Mouse (Mus musculus): ENCODE measurements around the gene Smg1. TPM values are rescaled to one million over a fixed set of nuclear protein-coding genes. Genes with fewer than 3 reads are reported as not detected.

Smg1 gene
- polyA plus RNA-seq, 3 experiments from 2014 or later: 19.5 to 33.9 (median 33.0) TPM

DNA sequence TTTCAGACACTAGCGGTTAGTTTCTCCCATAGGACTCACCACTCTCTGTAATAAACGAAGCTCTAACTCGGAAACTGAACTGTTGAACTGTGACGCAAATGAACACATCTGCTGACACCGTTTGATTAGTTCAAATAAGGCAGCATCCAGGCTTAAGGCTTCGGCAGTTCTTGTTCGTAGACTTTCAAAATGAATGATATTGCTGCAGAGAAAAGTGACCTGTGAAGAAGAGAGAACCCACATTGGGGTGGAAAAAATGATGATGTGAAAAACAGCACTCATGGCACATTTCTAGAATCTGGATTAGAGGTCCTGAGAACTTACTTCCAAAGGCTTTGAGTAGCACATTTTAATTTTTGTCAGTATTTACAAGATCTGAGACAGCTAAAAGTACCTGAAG, 102.2 kb downstream of the Smg1 start:
- ATAC-seq: no peak

- no peak for ATAC-seq
Measured at GRCm38 (mm10) chr7:118135128-118135527, 108.3 kb downstream of the Smg1 start.

DNA sequence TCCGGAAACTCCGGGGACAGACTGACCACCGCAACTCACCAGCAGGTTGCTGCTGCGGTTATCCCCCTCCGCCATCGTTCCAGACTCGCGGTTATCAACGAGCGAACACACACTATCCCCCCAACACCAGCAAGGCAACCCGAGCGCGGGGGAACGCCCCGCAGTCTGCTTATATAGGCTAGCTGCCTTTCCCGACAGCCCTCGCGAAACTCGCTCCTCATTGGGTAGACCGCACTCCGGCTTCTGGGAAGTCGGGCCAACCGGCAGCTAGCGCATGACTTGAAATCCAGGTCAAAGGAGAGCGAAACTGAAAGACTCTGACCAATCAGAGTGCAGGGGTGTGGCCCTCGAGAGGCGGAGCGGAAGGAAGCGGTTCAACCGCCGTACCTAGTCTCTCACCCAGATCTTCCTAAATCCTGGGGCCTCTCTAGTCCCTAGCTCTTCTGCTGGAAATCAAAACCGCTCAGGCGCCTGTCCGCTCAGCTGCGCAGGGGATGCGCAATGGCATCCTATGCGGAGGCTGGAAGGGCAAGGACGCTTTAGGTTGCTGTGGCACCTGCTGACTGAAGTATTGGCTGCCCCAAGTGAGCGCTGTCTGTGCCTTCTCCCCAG, 113.9 kb downstream of the Smg1 start, which contains the start of gene Arl6ip1:
Gene Arl6ip1, minus strand, starts transcription at position 233 of the 612 bp plus-strand sequence.
- ATAC-seq: peak; percentile 96

DNA sequence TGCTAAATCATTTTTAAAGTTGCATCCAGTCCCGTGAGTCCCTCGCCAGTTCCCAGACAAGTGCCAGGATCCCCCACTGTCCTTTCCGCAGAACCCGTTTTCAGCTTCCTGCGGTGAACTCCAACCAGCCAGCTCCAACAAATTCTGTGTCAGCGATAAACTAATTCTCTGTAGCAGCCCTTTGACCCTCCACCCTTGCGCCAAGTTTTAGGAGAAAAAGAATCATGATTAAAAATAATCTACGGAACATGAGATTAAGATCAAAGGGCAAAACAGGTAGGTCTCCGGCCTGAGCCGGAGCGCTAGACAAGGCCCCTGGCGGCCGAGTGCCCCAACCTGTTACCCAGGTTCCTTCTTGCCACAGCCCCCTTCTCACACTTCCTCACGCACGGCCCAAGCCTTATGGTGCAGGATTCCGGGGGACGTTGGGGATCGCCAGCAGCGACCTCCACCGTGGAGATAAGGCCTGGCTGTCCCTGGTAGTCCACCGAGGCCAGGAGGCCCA, 114.5 kb downstream of the Smg1 start:
- ATAC-seq: peak; percentile 6

- no peak for ATAC-seq
Measured at GRCm38 (mm10) chr7:118126219-118126875, 117.1 kb downstream of the Smg1 start.

DNA sequence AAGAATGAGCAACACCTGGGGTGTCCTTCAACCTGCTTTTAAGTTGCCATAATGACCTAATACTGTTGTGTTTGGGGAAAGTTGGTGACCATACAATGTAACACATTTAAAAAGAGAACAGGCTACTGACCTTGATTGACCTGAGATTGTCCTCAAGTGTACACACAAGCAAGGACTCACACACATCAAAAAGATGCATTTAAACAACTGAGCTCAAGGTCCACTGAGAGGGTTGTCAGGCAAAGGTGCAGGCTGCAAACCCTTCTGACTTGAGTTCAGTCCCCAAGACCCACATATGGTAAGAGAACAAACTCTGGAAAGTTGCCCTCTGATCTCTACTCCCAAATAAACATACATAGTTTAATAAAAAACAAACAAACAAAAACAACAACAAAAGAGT, 117.7 kb downstream of the Smg1 start:
- ATAC-seq: no peak

DNA sequence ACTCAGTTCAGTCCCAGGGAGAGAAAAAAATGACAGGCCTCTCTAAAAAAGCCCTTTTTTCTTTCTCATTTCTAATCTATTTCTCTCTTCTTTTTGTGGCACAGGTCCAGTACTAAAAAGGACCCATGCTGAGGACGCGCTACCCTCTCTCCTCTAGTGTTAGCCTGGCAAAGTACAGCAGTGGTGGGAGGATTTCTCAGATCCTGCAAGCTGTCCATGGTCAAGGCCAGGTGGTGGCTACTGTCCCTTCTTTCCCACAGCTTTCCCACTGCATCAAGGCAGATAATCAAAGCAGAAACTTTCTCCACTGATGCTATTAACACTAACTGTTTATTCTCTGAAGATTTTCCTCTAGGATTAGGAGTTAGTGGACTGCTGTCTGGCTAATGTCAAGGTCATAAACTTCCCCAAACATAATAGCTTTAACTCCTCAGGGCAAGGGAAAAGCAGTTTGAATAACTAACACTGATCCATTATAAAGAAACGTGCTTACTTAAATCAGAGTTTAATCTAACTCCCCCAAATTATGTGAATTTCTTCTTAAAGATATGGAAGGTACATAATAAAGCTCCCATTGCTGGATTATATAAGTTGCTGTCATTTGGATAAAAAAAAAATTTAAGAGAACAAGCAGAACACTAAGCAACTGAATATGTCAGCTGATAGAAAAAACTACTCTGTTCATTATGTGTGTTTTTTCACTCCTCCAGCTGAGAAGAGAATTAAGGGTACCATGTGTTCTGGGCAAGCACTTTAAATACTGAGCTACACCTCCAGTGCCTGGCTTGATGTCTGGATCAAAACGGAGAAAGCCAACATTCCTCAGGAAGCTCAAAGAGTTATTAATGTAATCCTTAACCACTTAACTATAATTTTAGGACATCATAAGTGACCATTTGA, 119.7 kb downstream of the Smg1 start:
- ATAC-seq: no peak

DNA sequence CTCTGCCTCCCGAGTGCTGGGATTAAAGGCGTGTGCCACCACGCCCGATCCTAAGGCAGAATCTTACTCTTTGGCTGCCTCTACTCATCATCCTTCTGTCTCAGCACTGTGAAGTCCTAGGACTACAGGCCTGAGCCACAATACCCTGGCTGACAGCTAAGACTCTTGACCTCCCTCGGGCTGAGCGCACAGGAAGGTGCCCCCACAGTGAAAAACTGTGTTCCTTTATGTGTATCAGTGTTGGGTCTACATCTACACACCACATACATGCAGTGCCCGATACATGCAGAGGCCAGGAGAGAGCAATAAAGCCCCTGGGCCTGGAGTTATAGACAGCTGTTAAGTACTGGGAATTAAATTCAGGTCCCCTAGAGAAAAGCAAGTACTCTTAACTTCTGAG, 121.2 kb downstream of the Smg1 start:
- no peak for ATAC-seq

DNA sequence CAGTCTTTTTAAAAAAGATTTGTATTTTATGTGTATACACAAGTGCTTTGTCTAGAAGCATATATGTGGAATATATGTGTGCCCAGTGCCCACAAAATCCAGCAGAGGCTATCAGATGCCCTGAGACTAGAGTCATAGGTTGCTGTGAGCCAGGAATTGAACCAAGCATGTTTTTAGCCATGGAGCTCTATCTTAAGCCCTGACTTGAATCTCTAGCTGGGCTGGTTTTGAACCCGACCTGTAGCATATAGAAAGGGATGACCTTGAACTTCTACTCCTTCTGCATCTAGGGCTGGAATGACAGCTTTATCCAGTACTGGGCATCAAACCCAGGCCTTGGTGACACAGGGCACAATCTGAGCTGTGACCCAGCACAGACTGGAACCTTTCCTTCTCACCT, 122.8 kb downstream of the Smg1 start:
- ATAC-seq: no peak

- peak; percentile 72 for ATAC-seq
Measured at GRCm38 (mm10) chr7:118119946-118120345, 123.5 kb downstream of the Smg1 start.

- no peak for ATAC-seq
Measured at GRCm38 (mm10) chr7:118119142-118119541, 124.3 kb downstream of the Smg1 start.

GRCm38 (mm10) chr7:118118426-118118825, 125.0 kb downstream of the Smg1 start:
- ATAC-seq: no peak

- no peak for ATAC-seq
Measured at GRCm38 (mm10) chr7:118117539-118118210, 125.8 kb downstream of the Smg1 start.

DNA sequence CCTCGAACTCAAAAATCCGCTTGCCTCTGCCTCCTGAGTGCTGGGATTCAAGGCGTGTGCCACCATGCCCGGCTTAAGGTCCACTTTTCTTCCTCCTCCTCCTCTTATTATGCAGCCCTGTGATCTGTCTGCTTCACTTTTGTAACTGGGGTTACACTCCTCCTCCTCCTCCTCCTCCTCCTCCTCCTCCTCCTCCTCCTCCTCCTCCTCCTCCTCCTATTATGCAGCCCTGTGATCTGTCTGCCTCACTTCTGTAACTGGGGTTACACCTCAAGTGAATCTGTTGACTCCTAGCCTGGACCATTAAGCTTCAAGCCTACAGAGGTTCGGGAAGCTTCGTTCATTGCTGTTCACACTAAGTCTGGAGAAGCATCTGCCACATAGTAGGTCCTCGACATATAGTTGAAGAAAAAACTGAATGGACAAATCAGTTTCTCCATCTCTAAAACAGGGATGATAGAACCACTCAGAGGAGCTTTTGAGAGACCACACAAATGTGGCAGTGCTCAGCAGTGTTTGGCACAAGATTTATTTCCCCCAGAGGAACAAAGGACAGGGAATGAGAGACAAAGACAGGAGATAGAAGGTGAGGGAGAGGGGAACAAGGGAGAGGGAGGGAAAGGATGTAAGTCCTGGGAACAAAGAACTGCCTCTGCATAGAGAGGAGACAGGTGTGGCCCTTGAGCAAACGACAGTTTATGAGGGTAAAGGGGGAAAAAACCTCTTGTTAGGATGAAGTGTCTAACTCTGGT, 126.5 kb downstream of the Smg1 start:
- ATAC-seq: no peak

GRCm38 (mm10) chr7:118115877-118116568, 127.4 kb downstream of the Smg1 start, which contains the start of gene Rps15a:
Gene Rps15a (minus strand): TSS chr7:118116188.
- ATAC-seq: peak; percentile 78

- ATAC-seq: no peak
Measured at GRCm38 (mm10) chr7:118115533-118115876, 128.0 kb downstream of the Smg1 start.

DNA sequence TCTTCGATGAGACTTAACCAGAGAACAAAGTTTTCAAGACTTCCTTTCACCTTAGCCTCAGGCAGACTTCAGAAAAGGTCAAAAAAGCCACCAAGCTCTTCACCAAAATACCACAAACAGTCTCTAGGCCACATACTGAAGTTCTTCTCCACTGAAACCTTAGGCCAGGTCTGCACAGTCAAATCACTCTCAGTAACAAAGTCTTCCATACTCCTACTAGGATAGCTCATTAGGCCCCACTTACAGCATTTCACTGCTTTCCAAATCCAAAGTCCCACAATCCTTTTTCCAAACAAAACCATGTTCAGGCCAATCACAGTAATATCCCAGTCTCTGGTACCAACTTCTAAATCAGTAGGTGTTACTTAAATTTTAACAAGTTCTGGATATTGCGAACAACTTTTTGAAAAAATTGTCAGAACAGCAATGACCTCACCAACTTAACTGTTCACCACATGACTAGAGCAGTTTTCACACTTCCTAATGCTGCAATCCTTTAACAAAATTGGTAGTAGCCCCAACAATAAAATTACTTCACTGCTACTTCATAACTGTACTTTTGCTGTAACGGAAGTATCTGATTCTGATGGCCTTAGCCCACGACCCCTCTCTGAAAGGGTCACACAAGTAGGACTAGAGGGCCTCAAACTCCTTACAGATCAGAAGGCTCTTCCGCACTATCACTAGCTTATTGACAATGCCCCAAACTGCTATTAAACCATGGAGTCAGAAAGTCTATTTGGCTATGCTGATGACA, 129.8 kb downstream of the Smg1 start:
- peak; percentile 22 for ATAC-seq

GRCm38 (mm10) chr7:118111128-118111527, 132.3 kb downstream of the Smg1 start:
- ATAC-seq: no peak

DNA sequence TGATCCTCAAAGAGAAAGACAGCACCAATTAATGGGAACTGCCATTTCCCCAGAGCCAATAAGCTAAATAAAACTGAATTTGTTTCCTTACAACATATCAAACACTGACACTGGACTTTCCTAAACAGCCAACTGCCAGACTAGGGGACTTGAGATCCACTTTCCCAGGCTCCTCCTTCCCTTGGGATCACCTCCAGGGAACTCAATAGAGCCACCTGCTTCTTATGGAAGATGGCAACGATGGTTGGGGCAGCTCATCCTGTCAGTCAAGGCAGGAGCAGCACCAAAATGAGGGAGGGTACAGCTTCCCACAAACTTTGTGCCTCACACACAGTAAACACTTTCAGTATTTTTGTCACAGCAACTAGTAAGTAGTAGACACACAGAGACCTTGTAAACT, 135.8 kb downstream of the Smg1 start:
- no peak for ATAC-seq

DNA sequence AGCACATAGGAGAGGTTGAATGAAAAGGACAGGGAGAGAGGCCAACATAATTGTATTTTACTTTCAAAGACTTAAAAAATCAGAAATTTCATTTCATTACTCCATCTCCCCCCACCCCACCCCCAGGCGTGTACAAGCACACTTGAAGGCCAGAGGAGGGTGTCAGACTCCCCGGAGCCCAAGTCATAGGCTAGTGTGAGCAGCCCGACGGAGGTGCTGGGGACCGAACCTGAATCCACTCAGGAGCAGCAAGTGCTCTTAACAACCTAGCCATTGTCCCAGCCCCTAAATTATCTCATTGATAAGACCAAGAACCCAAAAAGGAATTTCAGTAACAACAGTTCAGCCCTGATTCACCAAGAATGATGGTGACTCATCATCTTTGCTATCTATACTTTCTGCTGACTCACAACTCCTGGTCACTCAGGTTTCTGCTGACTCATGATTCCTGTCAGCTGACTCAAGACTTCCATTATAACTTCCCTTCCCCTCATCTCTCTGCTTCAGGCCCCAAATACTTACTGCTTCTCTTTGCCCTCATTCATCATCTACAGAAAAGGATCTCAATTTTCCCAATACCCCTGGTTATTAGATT, 138.9 kb downstream of the Smg1 start:
- ATAC-seq: no peak

All from inflammation-experienced regulatory T-cells, adult 6 months (primary cell).